Mouse (Mus musculus) MN1 (cell line): Measurements from ENCODE around the gene Grk2.
"Not testable (repeated sequence)": the region's sequence is repeated elsewhere in the genome, so short reads cannot be mapped to it uniquely, and the experiment has no call there.

Source experiments
- DNase-seq: peaks from one replicate; pipeline ENCODE4 v3.0.0-alpha.2; 2016; ENCODE audit warnings: low spot score

The Grk2 gene

DNA sequence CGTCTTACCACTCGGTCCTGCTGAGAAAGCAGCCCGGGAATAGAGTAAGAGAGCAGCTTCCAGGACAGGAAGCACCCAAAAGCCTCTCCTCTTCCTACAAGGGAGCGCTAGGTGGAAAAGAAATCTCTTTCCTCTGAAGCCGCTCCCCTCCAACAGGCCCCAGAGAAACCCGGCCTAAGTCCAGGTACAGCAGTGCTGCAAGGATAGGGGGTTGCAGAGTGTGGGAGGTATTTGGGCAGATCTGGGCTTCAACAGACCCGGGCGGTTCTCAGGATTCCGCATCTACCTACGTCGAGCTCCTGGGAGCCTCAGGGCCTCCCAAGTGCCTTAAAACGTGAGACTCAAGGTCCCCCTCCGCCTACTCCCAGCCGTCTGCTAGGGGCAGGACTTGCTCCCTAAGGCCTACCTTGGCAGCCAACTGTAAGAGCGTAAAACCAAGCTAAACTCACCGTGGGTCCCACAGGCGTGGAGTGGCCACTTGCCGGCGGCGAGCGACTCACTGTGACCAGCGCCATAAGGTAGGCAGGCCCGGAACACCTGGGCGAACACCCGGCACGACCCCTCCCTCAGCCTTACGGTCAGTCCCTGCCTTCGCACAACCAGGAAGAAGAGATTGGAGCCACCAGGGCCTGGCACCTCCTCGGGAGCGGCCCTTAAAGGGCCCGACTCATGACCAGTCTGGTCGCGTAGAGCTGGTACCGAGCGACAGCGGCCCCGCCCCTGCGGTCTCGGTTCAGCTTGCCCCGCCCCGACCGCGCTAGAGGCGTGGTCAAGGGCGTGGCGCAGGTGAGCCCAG lies 37.3 kb downstream of the Grk2 start, which contains the start of gene Ssh3:
Ssh3 (minus strand) TSS at position 615 of the 796 bp plus-strand sequence.
- DNase-seq: no peak

DNA sequence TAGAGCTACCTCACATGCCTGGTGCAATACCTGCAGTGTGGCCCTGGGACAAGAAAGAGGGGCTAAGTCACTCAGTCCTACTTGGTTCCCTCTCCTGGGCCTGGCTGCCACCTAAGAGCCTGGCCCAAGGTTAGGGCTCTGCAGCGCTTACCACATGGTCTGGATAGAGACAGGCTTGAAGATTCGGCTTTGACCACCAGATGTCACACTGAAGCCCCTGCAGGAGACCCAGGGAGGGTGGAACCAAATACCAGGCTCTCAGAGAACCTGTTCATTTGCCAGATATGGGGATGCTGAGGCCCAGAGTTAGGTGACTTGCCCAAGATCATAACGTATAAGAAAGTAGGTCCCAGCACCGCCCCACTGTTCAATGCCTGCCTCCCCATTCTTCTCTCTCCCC lies 40.1 kb downstream of the Grk2 start:
- no peak for DNase-seq

- DNase-seq: no peak
Measured at GRCm38 (mm10) chr19:4264171-4264780, 41.7 kb downstream of the Grk2 start.

GRCm38 (mm10) chr19:4263702-4264101 lies 42.3 kb downstream of the Grk2 start:
- no peak for DNase-seq

DNA sequence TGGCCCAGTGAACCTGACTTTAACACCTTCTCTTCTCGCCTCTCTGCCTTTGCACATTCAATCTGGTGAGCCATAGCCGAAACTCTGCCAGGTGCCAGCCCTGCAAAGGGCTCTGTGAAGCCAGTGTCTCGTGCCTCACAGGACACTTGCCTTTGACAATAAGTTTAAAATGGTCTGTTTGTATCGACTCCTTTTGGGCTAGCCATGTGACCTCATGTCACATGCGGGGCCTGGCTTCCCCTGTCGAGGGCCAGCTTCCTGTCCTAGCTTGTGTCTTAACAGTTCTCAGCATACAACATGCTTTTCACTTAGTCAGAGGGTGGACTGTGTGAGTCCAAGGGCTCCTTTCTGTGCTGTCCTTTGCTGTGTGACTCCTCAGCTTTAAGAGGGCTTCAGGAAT lies 43.3 kb downstream of the Grk2 start:
- no peak for DNase-seq

DNA sequence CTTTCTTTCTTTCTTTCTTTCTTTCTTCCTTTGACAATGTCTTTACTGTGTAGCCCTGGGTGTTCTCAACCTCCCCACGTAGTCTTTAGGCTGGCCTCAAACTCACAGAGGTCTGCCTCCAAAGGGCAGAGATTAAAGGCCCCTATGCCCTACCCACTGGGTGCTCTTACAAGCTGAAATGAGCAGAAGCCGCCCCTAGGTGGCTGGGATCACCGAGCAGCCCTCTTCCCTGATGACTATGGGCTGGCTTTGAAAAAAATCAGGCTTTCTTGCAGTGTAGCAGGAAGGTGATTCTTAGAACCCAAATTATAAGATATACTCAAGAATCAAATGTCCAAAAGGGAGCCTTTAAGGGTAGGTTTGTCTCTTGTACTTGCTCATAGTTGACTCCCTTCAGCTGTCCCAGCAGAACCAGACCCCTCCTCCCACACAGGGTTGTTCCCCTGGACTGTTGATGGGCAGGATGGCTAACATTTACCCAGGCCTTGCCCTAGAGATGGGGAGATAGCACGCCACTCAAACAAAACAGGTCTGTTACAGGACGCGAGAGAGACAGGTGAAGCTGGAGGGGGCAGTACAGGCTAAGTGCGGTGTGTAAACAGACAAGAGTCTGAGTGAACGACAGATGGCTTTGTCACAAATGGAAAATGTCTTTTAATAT lies 44.9 kb downstream of the Grk2 start:
- peak; percentile 21 for DNase-seq

GRCm38 (mm10) chr19:4257897-4258252 lies 48.1 kb downstream of the Grk2 start:
- DNase-seq: no peak

GRCm38 (mm10) chr19:4257216-4257896 lies 48.7 kb downstream of the Grk2 start:
- DNase-seq: peak; percentile 95

DNA sequence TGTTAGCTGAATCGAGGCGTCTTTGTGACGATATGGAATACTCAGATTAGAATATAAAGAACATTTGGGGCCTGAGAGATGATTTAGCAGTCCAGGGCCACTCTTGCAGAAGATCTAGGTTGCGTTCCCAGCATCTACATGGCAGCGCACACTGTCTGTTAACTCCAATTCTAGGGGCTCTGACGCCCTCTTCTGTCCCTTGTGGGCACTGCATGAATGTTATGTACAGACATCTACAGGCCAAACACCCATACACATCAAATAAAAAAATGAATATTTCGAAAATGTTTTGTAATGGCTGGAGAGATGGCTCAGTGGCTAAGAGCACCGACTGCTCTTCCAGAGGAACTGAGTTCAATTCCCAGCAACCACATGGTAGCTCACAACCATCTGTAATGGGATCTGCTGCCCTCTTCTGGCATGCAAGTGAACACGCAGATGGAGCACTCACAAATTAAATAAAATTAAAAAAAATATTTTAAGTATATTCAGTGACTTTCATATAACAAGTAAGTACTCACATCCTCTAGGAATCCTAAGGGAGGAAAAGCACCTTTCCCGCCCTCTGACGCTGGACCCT lies 50.3 kb downstream of the Grk2 start:
- no peak for DNase-seq

GRCm38 (mm10) chr19:4254230-4254629 lies 51.8 kb downstream of the Grk2 start:
- no peak for DNase-seq

DNA sequence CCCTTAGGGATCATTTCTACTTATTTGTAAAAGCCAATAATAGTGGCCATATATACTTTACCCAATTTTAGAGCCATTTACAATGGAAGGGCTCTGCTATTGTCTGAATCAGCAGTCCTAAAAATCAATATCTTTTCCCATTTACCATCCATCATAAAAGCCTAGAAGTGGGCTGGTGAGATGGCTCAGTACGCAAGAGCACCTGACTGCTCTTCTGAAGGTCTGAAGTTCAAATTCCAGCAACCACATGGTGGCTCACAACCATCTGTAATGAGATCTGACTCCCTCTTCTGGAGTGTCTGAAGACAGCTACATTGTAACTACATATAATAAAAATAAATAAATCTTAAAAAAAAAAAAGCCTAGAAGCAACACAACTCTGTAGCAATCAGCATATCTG lies 57.3 kb downstream of the Grk2 start:
- not testable (repeated sequence) for DNase-seq

- no peak for DNase-seq
Measured at GRCm38 (mm10) chr19:4247010-4247409, 59.0 kb downstream of the Grk2 start.

DNA sequence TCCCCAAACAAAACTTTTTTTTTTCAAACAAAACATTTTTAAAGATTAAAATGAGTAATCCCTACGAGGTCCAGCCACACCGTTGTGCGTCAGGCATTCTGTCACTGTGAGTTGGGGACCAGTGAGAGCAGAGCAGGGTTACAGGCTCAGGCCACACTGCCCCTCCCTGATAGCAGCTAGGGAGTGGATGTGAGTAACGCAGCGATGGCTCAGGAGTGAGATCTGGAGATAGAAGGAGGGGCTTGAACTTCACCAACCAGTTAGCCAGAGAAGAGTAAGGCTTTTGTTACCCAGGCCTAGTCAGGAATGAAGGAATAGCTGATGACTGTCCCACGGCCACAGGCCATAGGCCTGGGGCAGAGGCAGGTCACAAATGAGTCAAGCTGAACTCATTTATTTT lies 61.2 kb downstream of the Grk2 start:
- DNase-seq: no peak

DNA sequence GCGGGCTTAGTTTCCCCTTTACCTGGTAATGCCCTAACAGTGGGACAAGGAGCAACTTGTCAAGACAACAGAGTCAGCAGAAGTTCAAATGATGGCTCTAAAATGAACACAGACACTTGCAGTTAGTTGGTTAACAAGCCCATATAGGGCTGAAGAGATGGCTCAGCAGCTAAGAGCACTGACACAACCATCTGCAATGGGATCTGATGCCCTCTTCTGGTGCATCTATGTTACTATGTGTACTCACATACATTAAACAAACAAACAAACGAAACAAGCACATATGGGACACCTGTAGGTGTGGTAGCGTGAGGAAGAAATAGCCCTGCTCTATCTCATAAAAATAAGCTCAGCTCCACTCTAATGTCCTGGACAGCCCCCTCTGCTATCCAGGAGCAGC lies 63.6 kb downstream of the Grk2 start:
- DNase-seq: no peak

GRCm38 (mm10) chr19:4240247-4240668 lies 65.8 kb downstream of the Grk2 start:
- DNase-seq: no peak
